Mouse (Mus musculus) heart, postnatal 0 days (tissue): ENCODE measurements around the gene Slc25a22. TPM values are rescaled to one million over a fixed set of nuclear protein-coding genes. Genes with fewer than 3 reads are reported as not detected.

Experiments used
- ATAC-seq: fragments of 200-750 bp; cut with Nextera tagmentation; 2 replicates; pipeline ENCODE4 v1.8.0; 2017; ENCODE audit warnings: low read depth, moderate number of reproducible peaks, moderate library complexity; ENCODE audit not compliant: insufficient read depth
- DNase-seq: peaks from one replicate; pipeline ENCODE4 v3.0.0-alpha.2; 2016; ENCODE audit warnings: low spot score
- H3K27ac ChIP-seq: fragments of 300-500 bp; sonication (generic); 2 replicates; pipeline ENCODE4 v1.5.1; 2014; ENCODE audit warnings: low read depth, mild to moderate bottlenecking
- H3K27me3 ChIP-seq: fragments of 300-500 bp; sonication (generic); 2 replicates; pipeline ENCODE4 v1.6.1; 2014; ENCODE audit warnings: low read length, mixed read lengths; ENCODE audit not compliant: control insufficient read depth, insufficient read depth
- H3K36me3 ChIP-seq: fragments of 300-500 bp; sonication (generic); replicated peaks from 2 replicates; pipeline ENCODE4 v1.6.1; 2014; ENCODE audit warnings: low read length, mixed read lengths; ENCODE audit not compliant: control insufficient read depth, insufficient read depth
- H3K4me1 ChIP-seq: fragments of 300-500 bp; sonication (generic); 2 replicates; pipeline ENCODE4 v1.6.1; 2014; ENCODE audit warnings: antibody characterized with exemption; ENCODE audit not compliant: control insufficient read depth, insufficient read depth
- H3K4me2 ChIP-seq: fragments of 300-500 bp; sonication (generic); 2 replicates; pipeline ENCODE4 v1.6.1; 2014; ENCODE audit warnings: low read depth, mild to moderate bottlenecking, low read length, moderate library complexity
- H3K4me3 ChIP-seq: fragments of 300-500 bp; sonication (generic); 2 replicates; pipeline ENCODE4 v1.5.1; 2014; ENCODE audit warnings: low read depth, low read length
- H3K9ac ChIP-seq: fragments of 300-500 bp; sonication (generic); replicated peaks from 2 replicates; pipeline ENCODE4 v1.6.1; 2014; ENCODE audit warnings: low read depth, low read length, mixed read lengths
- H3K9me3 ChIP-seq: fragments of 300-500 bp; sonication (generic); replicated peaks from 2 replicates; pipeline ENCODE4 v1.6.1; 2016; ENCODE audit warnings: low read length; ENCODE audit not compliant: control insufficient read depth
- CTCF ChIP-seq: IDR thresholded peaks from 2 replicates; pipeline ENCODE4 v1.5.1; 2016; ENCODE audit warnings: antibody characterized with exemption, control low read depth, low read depth
- EP300 ChIP-seq: IDR thresholded peaks from 2 replicates; pipeline ENCODE4 v1.6.1; 2016; ENCODE audit warnings: antibody characterized with exemption, low read depth
- WGBS: fragments of 180-500 bp; shearing (Covaris S2); extraction: QIAGEN DNeasy Blood & Tissue Kit; methylation state at CpG from one replicate; pipeline ENCODE4 v1.1.7; 2014; 5-methylcytosine and 5-hydroxymethylcytosine counted together
- polyA plus RNA-seq: library from polyadenylated mRNA; unstranded; fragments of >200 nt; fragmentation: Nextera tagmentation; extraction: Ambion mirVana; gene quantifications from 2 replicates; pipeline ENCODE4 v1.2.1, GENCODE M21; 2015
- total RNA-seq: library from RNA; depleted of rRNA; stranded (reverse); fragments of >200 nt; gene quantifications from 2 replicates; pipeline ENCODE4 v1.2.3, GENCODE M21; 2014; ENCODE audit warnings: low replicate concordance

The Slc25a22 gene
- total and polyA plus RNA-seq, 2 experiments from 2014 or later, result 13.1 to 17.7 TPM

DNA sequence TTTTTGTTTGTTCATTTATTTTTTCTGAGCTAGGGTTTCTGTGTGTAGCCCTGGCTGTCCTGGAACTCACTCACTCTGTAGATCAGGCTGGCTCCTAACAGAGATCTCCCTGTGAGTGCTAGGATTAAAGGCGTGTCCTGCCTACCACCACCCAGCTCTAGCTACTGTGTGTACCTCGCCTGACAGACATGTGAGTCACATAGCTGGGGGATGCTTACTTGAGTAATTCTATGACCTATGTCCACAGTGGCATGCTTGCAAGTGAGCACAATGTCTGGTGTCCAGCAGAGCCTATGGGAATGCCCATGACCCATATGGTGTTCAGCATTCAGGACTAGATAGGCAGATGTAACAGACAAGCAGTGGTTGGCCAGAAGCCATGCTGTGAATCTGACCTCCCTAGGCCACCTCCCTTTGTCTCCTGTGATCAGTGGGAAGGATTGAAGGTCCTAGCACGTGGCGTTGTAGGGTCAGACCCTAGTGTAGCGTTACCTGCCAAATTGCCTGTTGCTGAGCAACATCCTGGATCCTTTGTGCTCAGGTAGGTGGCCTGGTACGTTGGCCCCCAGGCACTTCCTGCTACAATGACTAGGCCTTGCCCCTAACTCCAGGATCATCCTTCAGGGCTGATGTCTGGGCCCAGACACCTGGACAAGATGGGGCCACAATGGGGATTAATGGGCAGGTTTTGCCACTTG, 21.4 kb downstream of the Slc25a22 start:
- Histone ChIP-seq H3K9me3 (no peaks in the 10 kb centered on the region), H3K4me3 (no peak overlapping the region), H3K27me3 (no peaks in the 10 kb centered on the region), H3K4me2 (no peak overlapping the region), H3K9ac (no peak overlapping the region), H3K36me3 (no peaks in the 10 kb centered on the region), H3K4me1 (peaks cover 6% of the 10 kb centered on the region), H3K27ac (no peak overlapping the region)
- WGBS, result 82% methylated on average over 6 of the region's 6 CpGs
- ATAC-seq (no peak), DNase-seq (no peak)
- TF ChIP-seq CTCF (no peak), EP300 (no peak)

DNA sequence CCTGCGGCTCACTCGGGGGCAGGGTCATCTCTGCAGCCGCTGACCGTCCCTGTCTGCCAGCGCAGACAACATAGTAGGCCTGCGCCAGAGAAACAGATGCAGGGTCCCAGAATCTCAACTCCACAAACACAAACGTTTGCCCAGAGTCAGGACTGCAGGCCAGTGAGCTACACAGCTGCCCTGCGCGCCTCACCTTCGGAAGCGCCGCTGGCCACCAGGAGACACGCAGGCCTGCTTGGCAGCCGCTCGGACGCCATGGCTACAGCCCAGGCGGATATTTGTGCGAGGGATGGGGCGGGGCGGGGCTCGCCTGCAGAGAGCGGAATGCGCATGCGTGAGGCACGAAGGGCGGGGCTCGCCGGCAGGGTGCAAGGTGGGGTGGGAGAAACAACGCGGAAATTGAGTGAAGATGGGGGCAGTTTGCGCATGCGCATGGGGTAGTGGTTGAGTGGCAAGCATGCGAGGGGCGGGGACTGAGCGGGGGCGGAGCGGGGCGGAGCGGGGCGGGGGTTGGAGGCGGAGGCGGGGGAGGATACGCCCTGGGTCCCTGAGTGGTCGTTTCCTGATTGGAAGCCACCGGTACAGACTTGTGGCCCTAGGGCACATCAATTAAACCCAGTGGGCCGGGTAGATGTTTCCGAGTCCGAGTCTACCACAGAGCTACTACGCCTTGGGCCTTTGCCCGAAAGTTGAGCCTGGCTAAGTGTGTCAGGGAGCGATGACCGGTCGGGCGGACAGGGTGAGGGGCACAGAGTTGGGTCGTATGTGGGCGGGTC, 23.7 kb downstream of the Slc25a22 start, which contains the start of gene Gatd1:
Gatd1 (minus strand) TSS at position 328 of the 776 bp plus-strand sequence.
- DNase-seq, result peak; percentile 98
- ATAC-seq, result peak; percentile 95
- Histone ChIP-seq H3K36me3 (peaks cover 12% of the 10 kb centered on the region; the same call in 1 of the 2 replicates), H3K27ac (peak within 1 kb of the TSS; percentile 77), H3K27me3 (no peaks in the 10 kb centered on the region), H3K4me2 (peak within 1 kb of the TSS; percentile 87), H3K4me3 (peak within 1 kb of the TSS; percentile 70), H3K4me1 (peaks cover 6% of the 10 kb centered on the region), H3K9ac (peak within 1 kb of the TSS; percentile 80), H3K9me3 (no peaks in the 10 kb centered on the region)
- 1% methylated on average over 53 of the region's 56 CpGs for WGBS
- TF ChIP-seq CTCF (peak; percentile 28; the same call in 1 of the 2 replicates), EP300 (no peak)

DNA sequence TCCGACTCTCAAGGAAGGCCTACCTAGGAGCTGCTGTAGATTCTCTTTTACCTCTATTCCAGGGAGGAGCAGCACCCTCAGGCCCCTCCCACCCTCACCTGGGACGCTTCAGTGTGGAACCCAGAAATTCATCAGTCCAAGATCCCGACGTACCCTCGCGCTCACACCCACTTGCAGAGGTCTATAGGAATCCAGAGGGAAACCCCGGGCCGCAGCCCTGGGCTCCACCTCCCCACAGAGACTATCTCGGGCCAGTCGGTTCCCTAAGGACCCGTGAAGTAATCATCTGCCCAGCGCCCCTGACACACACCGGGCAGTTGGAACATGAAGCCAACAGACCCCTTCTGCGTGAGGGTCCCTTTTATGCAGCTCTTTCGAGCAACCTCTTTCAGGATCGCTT, 24.4 kb downstream of the Slc25a22 start:
- Histone ChIP-seq H3K9ac (peak overlapping the region; percentile 80), H3K4me3 (peak overlapping the region; percentile 70), H3K27ac (peak overlapping the region; percentile 62), H3K27me3 (no peaks in the 10 kb centered on the region), H3K4me2 (peak overlapping the region; percentile 87), H3K36me3 (peaks cover 15% of the 10 kb centered on the region; the same call in 1 of the 2 replicates), H3K9me3 (no peaks in the 10 kb centered on the region), H3K4me1 (peaks cover 6% of the 10 kb centered on the region)
- 3% methylated on average over 16 of the region's 16 CpGs for WGBS
- ATAC-seq (no peak; the same call in 1 of the 2 replicates), DNase-seq (no peak)
- TF ChIP-seq EP300, result no peak
- no peak for TF ChIP-seq CTCF

DNA sequence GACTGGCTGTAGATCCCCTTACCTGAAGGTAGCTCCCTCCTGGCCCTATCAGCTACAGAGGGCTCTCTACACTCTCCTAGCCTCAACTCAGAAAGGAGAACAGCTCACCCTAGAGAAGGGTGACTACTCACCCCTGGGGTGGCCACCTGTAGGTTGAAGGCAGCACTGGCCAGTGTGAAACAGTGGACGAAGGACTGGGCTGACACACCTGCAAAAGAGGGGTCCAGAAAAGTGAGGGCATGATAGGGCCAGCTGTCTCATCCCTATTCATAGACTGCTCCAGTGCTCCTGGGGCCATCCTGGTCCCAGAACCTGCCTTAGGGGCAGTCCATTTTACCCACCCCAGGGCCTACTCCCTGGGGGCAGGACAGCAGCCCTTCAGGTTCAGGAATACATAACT, 26.0 kb downstream of the Slc25a22 start:
- DNase-seq, result no peak
- no peaks in the 10 kb centered on the region for H3K27me3 ChIP-seq
- no peak overlapping the region for H3K4me3 ChIP-seq
- no peak overlapping the region for H3K4me2 ChIP-seq
- H3K4me1 ChIP-seq, result peaks cover 6% of the 10 kb centered on the region
- TF ChIP-seq EP300 (no peak), CTCF (no peak)
- no peak overlapping the region for H3K27ac ChIP-seq
- H3K9me3 ChIP-seq, result no peaks in the 10 kb centered on the region
- H3K36me3 ChIP-seq, result peaks cover 20% of the 10 kb centered on the region
- WGBS, result 72% methylated on average over 1 of the region's 1 CpGs
- ATAC-seq, result no peak
- H3K9ac ChIP-seq, result no peak overlapping the region

DNA sequence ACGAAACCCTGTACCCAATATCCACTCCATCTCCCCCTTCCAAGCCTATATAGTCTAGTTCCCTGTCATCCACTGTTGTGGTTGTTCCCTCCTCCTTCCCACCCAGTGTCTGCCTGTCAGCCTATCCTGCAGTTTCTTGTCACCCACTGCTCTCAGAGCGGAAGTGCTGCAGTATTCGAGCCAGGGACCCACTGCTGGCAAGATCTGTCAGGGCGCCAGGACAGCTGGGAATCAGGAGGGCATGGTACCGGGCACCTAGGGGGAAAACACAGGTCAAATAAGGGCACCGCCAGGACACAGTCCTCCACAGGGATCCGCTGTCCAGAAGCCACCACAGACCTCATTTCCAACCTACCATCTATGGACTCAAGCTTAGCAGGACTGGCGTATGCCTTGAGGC, 27.1 kb downstream of the Slc25a22 start:
- 87% methylated on average over 8 of the region's 8 CpGs for WGBS
- DNase-seq, result no peak

More for the DNA sequence above, 27.1 kb downstream of the Slc25a22 start:
- no peak overlapping the region for H3K4me2 ChIP-seq
- no peaks in the 10 kb centered on the region for H3K9me3 ChIP-seq
- no peak for TF ChIP-seq CTCF
- no peak for TF ChIP-seq EP300
- H3K27me3 ChIP-seq, result no peaks in the 10 kb centered on the region
- H3K4me3 ChIP-seq, result no peak overlapping the region
- no peak for ATAC-seq
- H3K36me3 ChIP-seq, result peaks cover 20% of the 10 kb centered on the region
- no peak overlapping the region for H3K27ac ChIP-seq
- H3K4me1 ChIP-seq, result peaks cover 6% of the 10 kb centered on the region
- no peak overlapping the region for H3K9ac ChIP-seq
